Mouse (Mus musculus) liver, adult 2 months (tissue): ENCODE measurements at regions not wholly inside any gene's neighbourhood (a gene's known extent, or its start where the extent isn't known, plus 50 kb on each side); places are given as distances from the start of the nearest gene placed in this dataset.

Source experiments
- CTCF ChIP-seq: fragments of 200-500 bp; IDR thresholded peaks from 2 replicates; pipeline ENCODE4 v1.5.1; 2011; ENCODE audit warnings: low read depth, low read length, control low read depth
- POLR2A ChIP-seq: fragments of 200-500 bp; IDR thresholded peaks from 2 replicates; pipeline ENCODE4 v1.6.1; 2011; ENCODE audit warnings: low read length, control low read depth; ENCODE audit not compliant: insufficient read depth; ENCODE audit errors: extremely low read depth

DNA sequence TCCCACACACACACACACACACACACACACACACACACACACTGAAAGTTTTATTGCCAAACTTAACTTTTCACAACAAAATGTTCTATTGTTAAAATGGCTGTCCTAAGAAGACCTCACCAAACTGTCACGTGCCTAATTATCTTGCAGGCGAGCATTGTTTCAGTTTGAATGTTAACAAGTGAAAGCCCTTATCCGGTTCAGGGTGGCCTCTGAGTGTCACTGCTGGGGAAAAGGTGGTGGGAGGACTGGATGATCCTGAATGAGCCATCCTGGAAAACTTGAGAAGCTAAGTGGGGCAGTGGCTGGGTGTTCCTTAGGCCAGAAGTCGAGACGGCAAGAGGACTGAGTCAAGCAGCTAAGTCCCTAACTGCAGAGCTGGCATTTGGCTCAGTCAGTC, 94.9 kb downstream of the Snx18 start:
- TF ChIP-seq CTCF (no peak), POLR2A (no peak)
